10 mouse cellular contexts compared by ENCODE assay signal in the genomic region with DNA sequence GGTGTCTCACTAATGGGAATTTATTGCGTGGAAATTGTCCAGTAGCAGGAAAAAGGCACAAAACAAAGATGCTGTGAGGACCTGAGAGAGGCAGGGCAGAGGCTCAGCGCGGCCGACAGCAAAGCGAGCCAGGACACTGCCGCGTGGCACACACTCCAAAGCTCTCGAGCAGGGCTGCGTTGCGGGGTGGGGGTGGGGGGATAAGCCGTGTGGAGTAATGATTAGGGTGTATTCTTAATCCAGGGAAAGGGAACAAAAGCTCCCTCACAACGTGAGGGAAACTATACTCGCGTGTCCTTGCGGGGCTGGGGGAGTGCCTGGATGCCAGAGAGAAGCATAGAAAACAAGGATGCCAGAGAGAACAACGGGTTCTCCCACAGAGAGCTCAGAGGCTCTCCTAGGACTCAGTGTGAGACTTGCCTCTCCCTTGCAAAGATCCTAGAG. TPM values are rescaled to one million over a fixed set of nuclear protein-coding genes. Genes with fewer than 3 reads are reported as not detected.
DNase-seq lines count a peak whose midpoint lies in the region; ATAC-seq and TF ChIP-seq lines count a peak whose summit lies in the region.
"Had no signal": no experiment of that assay in that cellular context is flagged by ENCODE, and none has a peak within 500 bp of the region (broad histone marks: within the 10 kb centered on the region; RNA-seq: fewer than 3 reads in every experiment).

No protein-coding gene starts in this region.

- no peak for TF ChIP-seq CTCF in E14TG2a.4 (conservative IDR thresholded peaks at IDR 0.05; ENCODE audit: low read length)

- peak overlapping the region; percentile 40 for H3K4me3 ChIP-seq in heart, embryonic 10.5 days
- peak overlapping the region; percentile 55 for H3K4me3 ChIP-seq in E14TG2a.4 (replicated peaks; ENCODE audit: low read length)
- H3K4me3 ChIP-seq in midbrain, embryonic 11.5 days (ENCODE audit: low read depth, low read length) = peak overlapping the region; percentile 2; the same call in 1 of the 2 replicates

- H3K27ac ChIP-seq in heart, embryonic 10.5 days = peak overlapping the region; percentile 54
- peak overlapping the region; percentile 49 for H3K27ac ChIP-seq in midbrain, embryonic 11.5 days (ENCODE audit: low read depth, low read length)

- no peaks in the 10 kb centered on the region for H3K36me3 ChIP-seq in heart, embryonic 10.5 days
- H3K36me3 ChIP-seq in E14TG2a.4 (ENCODE audit: insufficient read depth, low read length) = no peaks in the 10 kb centered on the region
- no peaks in the 10 kb centered on the region for H3K36me3 ChIP-seq in midbrain, embryonic 11.5 days (ENCODE audit: control insufficient read depth, insufficient read depth, low read length)

- no peak for DNase-seq in heart, embryonic 10.5 days (ENCODE audit: low spot score)
- DNase-seq in heart, postnatal 36 days = no peak
- DNase-seq in forelimb bud, embryonic 11.5 days (ENCODE audit: low read depth, low spot score) = peak; percentile 20
- DNase-seq in midbrain, embryonic 11.5 days (ENCODE audit: low spot score, missing footprints) = peak; percentile 95
- no peak for DNase-seq in ovary, adult 18-20 months (ENCODE audit: low spot score)
- DNase-seq in ovary, postnatal 14 days (ENCODE audit: low spot score) = no peak
- DNase-seq: kidney, adult 18-20 months had no signal

- peak overlapping the region; percentile 43 for H3K4me2 ChIP-seq in midbrain, embryonic 11.5 days

- peak; percentile 31; the same call in 1 of the 2 replicates for ATAC-seq in midbrain, embryonic 11.5 days (ENCODE audit: low FRiP score)
- no peak for ATAC-seq in erythroid progenitor cell, adult 5-6 weeks (replicated peaks; ENCODE audit: low FRiP score, poor library complexity, severe bottlenecking)
- ATAC-seq: activated CD4-positive, CD25-positive, alpha-beta regulatory T cell, adult 4 months had no signal

- H3K9ac ChIP-seq in midbrain, embryonic 11.5 days (ENCODE audit: low read length) = peak overlapping the region; percentile 50

- intact Hi-C loops in heart, postnatal 36 days (cut with DNase I) = no loop called here

- H3K27me3 ChIP-seq in heart, embryonic 10.5 days (ENCODE audit: insufficient read depth, poor library complexity, severe bottlenecking) = peaks cover 51% of the 10 kb centered on the region
- H3K27me3 ChIP-seq in E14TG2a.4 (ENCODE audit: insufficient read depth, low read length) = peaks cover 31% of the 10 kb centered on the region
- peaks cover 74% of the 10 kb centered on the region for H3K27me3 ChIP-seq in midbrain, embryonic 11.5 days (ENCODE audit: control insufficient read depth, insufficient read depth, low read length)

- peaks cover 75% of the 10 kb centered on the region for H3K4me1 ChIP-seq in heart, embryonic 10.5 days
- peaks cover 81% of the 10 kb centered on the region for H3K4me1 ChIP-seq in E14TG2a.4 (replicated peaks; ENCODE audit: low read depth, low read length)
- peaks cover 26% of the 10 kb centered on the region for H3K4me1 ChIP-seq in midbrain, embryonic 11.5 days (ENCODE audit: control insufficient read depth, insufficient read depth, low read length)

- H3K9me3 ChIP-seq in heart, embryonic 10.5 days = no peaks in the 10 kb centered on the region
- peaks cover 9% of the 10 kb centered on the region for H3K9me3 ChIP-seq in E14TG2a.4 (ENCODE audit: low read length)
- no peaks in the 10 kb centered on the region for H3K9me3 ChIP-seq in midbrain, embryonic 11.5 days (ENCODE audit: control insufficient read depth, low read length)

- WGBS in heart, embryonic 10.5 days = 3% methylated on average over 16 of the region's 16 CpGs
- under 1% methylated on average over 16 of the region's 16 CpGs for WGBS in midbrain, embryonic 11.5 days

RNA-seq across cellular contexts. Expression of a gene that starts 33.7 kb away (rescaled TPM):
- 46.1 and 80.9 TPM in 2 replicates for polyA plus RNA-seq in heart, embryonic 10.5 days (2016; fragmentation: Nextera tagmentation; extraction: Ambion mirVana)
- total RNA-seq in heart, postnatal 36 days (2021) = 10 to 100 TPM; 12.4 to 13.0 TPM
- 3.1 TPM in 2 replicates for polyA plus RNA-seq in midbrain, embryonic 11.5 days (2014; fragmentation: Nextera tagmentation; extraction: Ambion mirVana)
- not detected in 2 replicates for total RNA-seq in erythroid progenitor cell, adult 5-6 weeks (2015; ENCODE audit: low replicate concordance)
- 1.7 and 3.5 TPM in 2 replicates for total RNA-seq in erythroid progenitor cell, adult 5-6 weeks (2017; ENCODE audit: low replicate concordance)

Comparison
In these comparisons a context has a peak if more than half of its experiments do, and no peak if none do; other contexts are left out.
1. DNase-seq: peak in forelimb bud, embryonic 11.5 days (single experiment) and midbrain, embryonic 11.5 days (single experiment); none in heart, embryonic 10.5 days (single experiment), heart, postnatal 36 days (0 of 2), ovary, adult 18-20 months (single experiment) and ovary, postnatal 14 days (single experiment).
2. H3K4me3 ChIP-seq: peak in every context shown above with its lines; median percentile 55 in E14TG2a.4; 40 in heart, embryonic 10.5 days; 2 in midbrain, embryonic 11.5 days.